Mouse (Mus musculus): ENCODE measurements around the gene Tpd52l2.

- TF ChIP-seq CTCF (conservative IDR thresholded peaks at IDR 0.05; ENCODE audit: insufficient read depth, insufficient read length, low read depth, low read length), result no peak
- no peak for TF ChIP-seq POLR2A (IDR thresholded peaks at IDR 0.05; ENCODE audit: low read depth, low read length)
Measured at GRCm38 (mm10) chr2:181471246-181471645, 25.7 kb upstream of the Tpd52l2 start.

All from kidney, adult 2 months (tissue).